ENCODE assay signal across 8 mouse cellular contexts in genomic region chr1:132007828-132008827, GRCm38 (mm10). TPM values are rescaled to one million over a fixed set of nuclear protein-coding genes. Genes with fewer than 3 reads are reported as not detected.
DNase-seq lines count a peak whose midpoint lies in the region; ATAC-seq and TF ChIP-seq lines count a peak whose summit lies in the region.

No protein-coding gene starts in this region.

- no peak for TF ChIP-seq RAD21 in MEL (IDR thresholded peaks at IDR 0.05; ENCODE audit: low read depth, low read length)

- H3K27me3 ChIP-seq in MEL (ENCODE audit: control insufficient read depth in 1 of 2, insufficient read depth in 2 of 2, low read length in 2 of 2) = no peaks in the 10 kb centered on the region
- no peaks in the 10 kb centered on the region for H3K27me3 ChIP-seq in forebrain, embryonic 16.5 days (replicated peaks; ENCODE audit: control insufficient read depth, insufficient read depth, low read length)
- no peaks in the 10 kb centered on the region for H3K27me3 ChIP-seq in lung, embryonic 14.5 days (ENCODE audit: insufficient read depth, low read length)

- peaks cover 2 to 35% of the 10 kb centered on the region in 2 experiments; a peak in 3 of 4 replicates for H3K36me3 ChIP-seq in MEL (ENCODE audit: control insufficient read depth in 1 of 2, insufficient read depth in 2 of 2, low read length in 2 of 2)
- no peaks in the 10 kb centered on the region for H3K36me3 ChIP-seq in forebrain, embryonic 16.5 days (ENCODE audit: control insufficient read depth, insufficient read depth)
- no peaks in the 10 kb centered on the region for H3K36me3 ChIP-seq in lung, embryonic 14.5 days (ENCODE audit: insufficient read depth)

- H3K4me3 ChIP-seq in MEL (ENCODE audit: control insufficient read depth in 1 of 2, insufficient read depth in 1 of 2, low read depth in 2 of 2, low read length in 2 of 2) = peak overlapping the region; percentile 90 to 96
- H3K4me3 ChIP-seq in forebrain, embryonic 16.5 days (replicated peaks; ENCODE audit: low read length) = peak overlapping the region; percentile 75
- H3K4me3 ChIP-seq in lung, embryonic 14.5 days (ENCODE audit: low read depth, low read length) = peak overlapping the region; percentile 86

- H3K4me2 ChIP-seq in forebrain, embryonic 16.5 days (ENCODE audit: low read length) = peak overlapping the region; percentile 85
- peak overlapping the region; percentile 90 for H3K4me2 ChIP-seq in lung, embryonic 14.5 days

- peak in 1 of 3 experiments; percentile 3; a peak in 1 of 6 replicates for TF ChIP-seq CTCF in MEL (IDR thresholded peaks at IDR 0.05 in 2 of 3, conservative IDR thresholded peaks at IDR 0.05 in 1 of 3; ENCODE audit: control insufficient read depth in 1 of 3, insufficient read depth in 1 of 3, low read depth in 2 of 3, low read length in 3 of 3, poor library complexity in 1 of 3, severe bottlenecking in 1 of 3)
- no peak for TF ChIP-seq CTCF in lung, embryonic 14.5 days (IDR thresholded peaks at IDR 0.05; ENCODE audit: low read depth)

- TF ChIP-seq POLR2A in MEL (IDR thresholded peaks at IDR 0.05; ENCODE audit: control insufficient read depth in 1 of 2, insufficient read depth in 1 of 2, low read depth in 1 of 2, low read length in 2 of 2, poor library complexity in 1 of 2) = peak; percentile 38 to 78

- H3K79me2 ChIP-seq in MEL (ENCODE audit: control insufficient read depth, insufficient read depth, low read length, poor library complexity) = peaks cover 51% of the 10 kb centered on the region

- H3K9me3 ChIP-seq in MEL (replicated peaks; ENCODE audit: insufficient read depth, low read length) = no peaks in the 10 kb centered on the region
- H3K9me3 ChIP-seq in forebrain, embryonic 16.5 days (ENCODE audit: control insufficient read depth, low read length) = no peaks in the 10 kb centered on the region
- no peaks in the 10 kb centered on the region for H3K9me3 ChIP-seq in lung, embryonic 14.5 days (ENCODE audit: low read depth, low read length)

- peak overlapping the region; percentile 98 for H3K27ac ChIP-seq in MEL (ENCODE audit: control insufficient read depth, low read depth, low read length)
- peak overlapping the region; percentile 98 for H3K27ac ChIP-seq in forebrain, embryonic 16.5 days (ENCODE audit: low read length)
- H3K27ac ChIP-seq in lung, embryonic 14.5 days (ENCODE audit: low read depth) = peak overlapping the region; percentile 100

- ATAC-seq in forebrain, embryonic 16.5 days = peak; percentile 90
- peak; percentile 91 for ATAC-seq in lung, embryonic 14.5 days (ENCODE audit: insufficient read depth)
- peak; percentile 65 for ATAC-seq in neutrophil, adult 5-6 weeks (ENCODE audit: extremely low read depth, insufficient number of reproducible peaks, low FRiP score, poor library complexity, severe bottlenecking)

- peaks cover 22 to 29% of the 10 kb centered on the region in 2 experiments for H3K4me1 ChIP-seq in MEL (ENCODE audit: control insufficient read depth in 1 of 2, insufficient read depth in 2 of 2, low read length in 2 of 2)
- H3K4me1 ChIP-seq in forebrain, embryonic 16.5 days (replicated peaks; ENCODE audit: control insufficient read depth, insufficient read depth, low read length) = peaks cover 21% of the 10 kb centered on the region
- peaks cover 10% of the 10 kb centered on the region for H3K4me1 ChIP-seq in lung, embryonic 14.5 days (ENCODE audit: insufficient read depth)

- WGBS in forebrain, embryonic 16.5 days = under 1% methylated on average over 70 of the region's 72 CpGs
- WGBS in lung, embryonic 14.5 days = under 1% methylated on average over 67 of the region's 72 CpGs

- peak; percentile 93 for DNase-seq in MEL (ENCODE audit: low read depth, low spot score)
- DNase-seq in cerebellum, adult 18-20 months = peak; percentile 79 to 87
- DNase-seq in heart, postnatal 4 days = peak; percentile 89
- DNase-seq in layer of hippocampus, adult 8-10 months (ENCODE audit: low spot score in 2 of 2) = peak; percentile 43 to 64
- DNase-seq in lung, embryonic 14.5 days = peak; percentile 91
- DNase-seq in testis, postnatal 14 days (ENCODE audit: low spot score) = peak; percentile 89

- H3K9ac ChIP-seq in MEL (ENCODE audit: control insufficient read depth, low read depth, low read length, poor library complexity, severe bottlenecking) = peak overlapping the region; percentile 93
- H3K9ac ChIP-seq in forebrain, embryonic 16.5 days (replicated peaks; ENCODE audit: low read depth, low read length) = peak overlapping the region; percentile 94
- H3K9ac ChIP-seq in lung, embryonic 14.5 days = peak overlapping the region; percentile 97

- peak in 1 of 2 experiments; percentile 11; a peak in 1 of 4 replicates for TF ChIP-seq EP300 in MEL (IDR thresholded peaks at IDR 0.05; ENCODE audit: low read depth in 1 of 2, low read length in 2 of 2)

TF ChIP-seq in MEL, 35 proteins besides CTCF, POLR2A, EP300 and RAD21:
- peak; percentile 42; the same call in 1 of the 2 replicates for TF ChIP-seq MYC (IDR thresholded peaks at IDR 0.05; ENCODE audit: low read depth, low read length)
- peak; percentile 54; the same call in 1 of the 2 replicates for TF ChIP-seq ZMIZ1 (IDR thresholded peaks at IDR 0.05; ENCODE audit: low read depth, low read length)
- TF ChIP-seq BHLHE40 (IDR thresholded peaks at IDR 0.05; ENCODE audit: borderline replicate concordance, low read depth, low read length) = no peak
- TF ChIP-seq MYB (IDR thresholded peaks at IDR 0.05; ENCODE audit: low read depth, low read length) = no peak
- peak; percentile 37; the same call in 1 of the 2 replicates for TF ChIP-seq ELF1 (IDR thresholded peaks at IDR 0.05; ENCODE audit: low read depth, low read length)
- TF ChIP-seq MXI1 (IDR thresholded peaks at IDR 0.05; ENCODE audit: low read depth, low read length) = peak; percentile 54; the same call in 1 of the 2 replicates
- no peak for TF ChIP-seq CHD2 (IDR thresholded peaks at IDR 0.05; ENCODE audit: low read length)
- no peak for TF ChIP-seq RCOR1 (IDR thresholded peaks at IDR 0.05; ENCODE audit: low read depth, low read length)
- TF ChIP-seq NELFE (IDR thresholded peaks at IDR 0.05; ENCODE audit: low read depth, low read length) = peak; percentile 15
- TF ChIP-seq TAL1 (IDR thresholded peaks at IDR 0.05; ENCODE audit: low read length) = no peak
- no peak for TF ChIP-seq TCF12 (IDR thresholded peaks at IDR 0.05; ENCODE audit: low read depth, low read length)
- peak; percentile 26 for TF ChIP-seq ETS1 (IDR thresholded peaks at IDR 0.05; ENCODE audit: low read depth, low read length)
- TF ChIP-seq HCFC1 (IDR thresholded peaks at IDR 0.05; ENCODE audit: low read depth, low read length) = peak; percentile 63; the same call in 1 of the 2 replicates
- peak; percentile 80; the same call in 1 of the 2 replicates for TF ChIP-seq POLR2AphosphoS2 (IDR thresholded peaks at IDR 0.05; ENCODE audit: low read length)
- TF ChIP-seq MAX (IDR thresholded peaks at IDR 0.05; ENCODE audit: low read length) = peak; percentile 58; the same call in 1 of the 2 replicates
- TF ChIP-seq TBP (IDR thresholded peaks at IDR 0.05; ENCODE audit: low read depth, low read length) = no peak; the same call in 1 of the 2 replicates
- 0 out of 2 replicates have a peak, but pooled peaks have one; percentile 55 for TF ChIP-seq POLR2AphosphoS5 (IDR thresholded peaks at IDR 0.05; ENCODE audit: borderline replicate concordance, low read depth, low read length)
- no peak for TF ChIP-seq ZKSCAN1 (IDR thresholded peaks at IDR 0.05; ENCODE audit: low read depth, low read length)
- peak; percentile 81 for TF ChIP-seq SIN3A (IDR thresholded peaks at IDR 0.05; ENCODE audit: low read length)
- TF ChIP-seq GATA1 (IDR thresholded peaks at IDR 0.05; ENCODE audit: low read depth, low read length) = no peak
- TF ChIP-seq MAZ (IDR thresholded peaks at IDR 0.05; ENCODE audit: low read depth, low read length) = peak; percentile 58; the same call in 1 of the 2 replicates
- no peak for TF ChIP-seq MAFK (IDR thresholded peaks at IDR 0.05; ENCODE audit: borderline replicate concordance, low read depth, low read length)
TF ChIP-seq in MEL: peak in this region for 12.

RNA-seq across cellular contexts. Expression of gene Elk4, which starts 0.7 kb away (rescaled TPM):
- 18.8 and 19.4 TPM in 2 replicates for total RNA-seq in MEL (2012; rRNA removed)
- 100 to 1,000 TPM in 1 of 2 experiments, 10 to 100 TPM in 1; 20.3 to 191 TPM for polyA plus RNA-seq in MEL (2012; ENCODE audit: insufficient read depth in 1 of 2, insufficient read length in 2 of 2, low read depth in 1 of 2, low replicate concordance in 2 of 2, missing spikeins in 1 of 2)
- polyA plus RNA-seq in forebrain, embryonic 16.5 days (2015; fragmentation: Nextera tagmentation; extraction: Ambion mirVana) = 12.5 and 13.5 TPM in 2 replicates
- total RNA-seq in heart, postnatal 4 days (2021) = 100 to 1,000 TPM; 104 to 110 TPM
- 10 to 100 TPM; 51.2 to 62.8 (median 58.9) TPM for total RNA-seq in layer of hippocampus, adult 8-10 months (2022)
- 35.7 and 41.3 TPM in 2 replicates for polyA plus RNA-seq in lung, embryonic 14.5 days (2014; fragmentation: Nextera tagmentation; extraction: Ambion mirVana)
- total RNA-seq in neutrophil, adult 5-6 weeks (2017) = 208 and 233 TPM in 2 replicates

RNA-seq across cellular contexts. Expression of gene Slc45a3, which starts 45.4 kb away (rescaled TPM):
- 34.1 and 40.7 TPM in 2 replicates for total RNA-seq in MEL (2012; rRNA removed)
- polyA plus RNA-seq in MEL (2012; ENCODE audit: insufficient read depth in 1 of 2, insufficient read length in 2 of 2, low read depth in 1 of 2, low replicate concordance in 2 of 2, missing spikeins in 1 of 2) = 10 to 100 TPM in 1 of 2 experiments, not detected in 1; 15.6 TPM
- polyA plus RNA-seq in forebrain, embryonic 16.5 days (2015; fragmentation: Nextera tagmentation; extraction: Ambion mirVana) = 2.0 and 2.1 TPM in 2 replicates
- 1 to 10 TPM; 2.1 to 2.3 TPM for total RNA-seq in heart, postnatal 4 days (2021)
- total RNA-seq in layer of hippocampus, adult 8-10 months (2022) = under 1 TPM; 0.63 to 0.75 (median 0.70) TPM
- polyA plus RNA-seq in lung, embryonic 14.5 days (2014; fragmentation: Nextera tagmentation; extraction: Ambion mirVana) = 1.8 and 2.2 TPM in 2 replicates
- total RNA-seq in neutrophil, adult 5-6 weeks (2017) = not detected in 2 replicates

RNA-seq across cellular contexts. Expression of gene Mfsd4a, which starts 59.7 kb away (rescaled TPM):
- 2.7 and 3.6 TPM in 2 replicates for total RNA-seq in MEL (2012; rRNA removed)
- 10 to 100 TPM in 1 of 2 experiments, not detected in 1; 15.5 TPM for polyA plus RNA-seq in MEL (2012; ENCODE audit: insufficient read depth in 1 of 2, insufficient read length in 2 of 2, low read depth in 1 of 2, low replicate concordance in 2 of 2, missing spikeins in 1 of 2)
- polyA plus RNA-seq in forebrain, embryonic 16.5 days (2015; fragmentation: Nextera tagmentation; extraction: Ambion mirVana) = 10.9 and 11.2 TPM in 2 replicates
- 1 to 10 TPM; 1.3 to 1.4 TPM for total RNA-seq in heart, postnatal 4 days (2021)
- 10 to 100 TPM; 64.6 to 84.2 (median 78.5) TPM for total RNA-seq in layer of hippocampus, adult 8-10 months (2022)
- 23.6 and 23.8 TPM in 2 replicates for polyA plus RNA-seq in lung, embryonic 14.5 days (2014; fragmentation: Nextera tagmentation; extraction: Ambion mirVana)
- total RNA-seq in neutrophil, adult 5-6 weeks (2017) = 2.3 and 3.4 TPM in 2 replicates

Comparison
In these comparisons a context has a peak if more than half of its experiments do, and no peak if none do; other contexts are left out.
1. Peak in every context shown above with its lines: DNase-seq, ATAC-seq, H3K4me3 ChIP-seq and H3K27ac ChIP-seq.
2. RNA of gene Slc45a3, which starts 45.4 kb away (total RNA-seq): 34.1 to 40.7 TPM in MEL; 2.1 to 2.3 TPM in heart, postnatal 4 days, 0.63 to 0.75 TPM in layer of hippocampus, adult 8-10 months and not detected in neutrophil, adult 5-6 weeks; every median in the first group is over 10 times any median in the second.
3. RNA of gene Mfsd4a, which starts 59.7 kb away (total RNA-seq): 64.6 to 84.2 TPM in layer of hippocampus, adult 8-10 months; 2.7 to 3.6 TPM in MEL, 2.3 to 3.4 TPM in neutrophil, adult 5-6 weeks and 1.3 to 1.4 TPM in heart, postnatal 4 days; every median in the first group is over 10 times any median in the second.